Mouse (Mus musculus) hindbrain, embryonic 14.5 days (tissue): ENCODE results near the gene Lgals2. TPM values are rescaled to one million over a fixed set of nuclear protein-coding genes. Genes with fewer than 3 reads are reported as not detected.
A peak's percentile ranks its signal among the peaks of the same experiment; 100 is the strongest.

Experiments
- ATAC-seq: fragments of 200-750 bp; cut with Nextera tagmentation; 2 replicates; pipeline ENCODE4 v1.8.0; 2017; ENCODE audit warnings: moderate number of reproducible peaks, mild to moderate bottlenecking, moderate TSS enrichment, moderate library complexity; ENCODE audit not compliant: low FRiP score
- DNase-seq: peaks from one replicate; pipeline ENCODE4 v3.0.0-alpha.2; 2015; ENCODE audit warnings: low spot score
- H3K27ac ChIP-seq: fragments of 300-500 bp; sonication (generic); 2 replicates; pipeline ENCODE4 v1.5.1; 2014; ENCODE audit warnings: mild to moderate bottlenecking, moderate library complexity
- H3K27me3 ChIP-seq: fragments of 300-500 bp; sonication (generic); 2 replicates; pipeline ENCODE4 v1.6.1; 2014; ENCODE audit warnings: mild to moderate bottlenecking, low read length, mixed read lengths; ENCODE audit not compliant: control insufficient read depth, insufficient read depth
- H3K36me3 ChIP-seq: fragments of 300-500 bp; sonication (generic); replicated peaks from 2 replicates; pipeline ENCODE4 v1.6.1; 2014; ENCODE audit not compliant: control insufficient read depth, insufficient read depth
- H3K4me1 ChIP-seq: fragments of 300-500 bp; sonication (generic); replicated peaks from 2 replicates; pipeline ENCODE4 v1.6.1; 2014; ENCODE audit warnings: antibody characterized with exemption, low read length, mixed read lengths; ENCODE audit not compliant: control insufficient read depth, insufficient read depth
- H3K4me2 ChIP-seq: fragments of 300-500 bp; sonication (generic); replicated peaks from 2 replicates; pipeline ENCODE4 v1.6.1; 2014; ENCODE audit warnings: mild to moderate bottlenecking, moderate library complexity
- H3K4me3 ChIP-seq: fragments of 300-500 bp; sonication (generic); replicated peaks from 2 replicates; pipeline ENCODE4 v1.5.1; 2014; ENCODE audit warnings: mild to moderate bottlenecking, low read length
- H3K9ac ChIP-seq: fragments of 300-500 bp; sonication (generic); 2 replicates; pipeline ENCODE4 v1.6.1; 2014
- H3K9me3 ChIP-seq: fragments of 300-500 bp; sonication (generic); 2 replicates; pipeline ENCODE4 v1.6.1; 2016; ENCODE audit warnings: low read length; ENCODE audit not compliant: control insufficient read depth
- WGBS: fragments of 180-500 bp; shearing (Covaris S2); extraction: QIAGEN DNeasy Blood & Tissue Kit; methylation state at CpG from one replicate; pipeline ENCODE4 v1.1.7; 2014; 5-methylcytosine and 5-hydroxymethylcytosine counted together
- microRNA-seq: library from miRNA; unstranded; fragments of <30 nt; microRNA quantifications from one replicate; pipeline ENCODE4, GENCODE M21; 2016
- polyA plus RNA-seq: library from polyadenylated mRNA; unstranded; fragments of >200 nt; fragmentation: Nextera tagmentation; extraction: Ambion mirVana; gene quantifications from 2 replicates; pipeline ENCODE4 v1.2.1, GENCODE M21; 2014

The Lgals2 gene
- polyA plus RNA-seq, 1 experiment from 2014 or later, result not detected

DNA sequence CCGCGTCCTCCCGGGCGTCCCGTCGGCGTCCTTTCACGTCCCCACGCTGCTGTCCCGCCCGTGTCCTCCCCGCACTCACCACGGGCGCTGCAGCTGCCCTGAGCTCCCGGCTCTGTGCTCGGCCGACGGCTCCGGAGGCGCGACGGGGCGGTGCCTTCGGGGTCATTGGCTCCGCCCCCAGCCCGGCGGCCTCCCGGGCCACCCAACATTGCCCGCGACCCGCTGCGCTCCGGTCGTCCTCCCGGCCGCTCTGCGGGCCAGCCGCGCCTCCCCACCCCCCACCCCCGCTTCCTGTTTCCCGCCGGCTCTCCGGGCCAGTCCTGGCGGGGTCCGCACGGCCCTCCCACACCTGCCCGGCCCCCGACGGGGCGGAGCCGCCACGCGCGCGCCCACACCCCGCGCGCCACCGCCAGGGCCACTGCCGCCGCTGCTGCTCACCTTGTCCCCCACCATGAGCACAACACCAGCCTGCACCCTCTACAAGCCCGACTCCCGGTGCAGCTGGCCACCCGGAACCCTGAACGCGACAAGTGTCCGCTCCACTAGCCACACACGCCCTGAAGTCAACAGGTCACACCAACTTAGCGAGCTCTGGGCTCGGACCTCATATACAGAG is 52.4 kb downstream of the Lgals2 start, which contains the start of gene Card10:
Gene Card10, minus strand, starts transcription at position 267 of the 616 bp plus-strand sequence.
- WGBS, result under 1% methylated on average over 64 of the region's 70 CpGs
- Histone ChIP-seq H3K27ac (peak within 1 kb of the TSS; percentile 7; the same call in 1 of the 2 replicates), H3K27me3 (peaks cover 45% of the 10 kb centered on the region), H3K4me2 (peak within 1 kb of the TSS; percentile 77), H3K9ac (peak within 1 kb of the TSS; percentile 62), H3K36me3 (no peaks in the 10 kb centered on the region), H3K4me3 (peak within 1 kb of the TSS; percentile 55), H3K4me1 (peaks cover 15% of the 10 kb centered on the region; the same call in 1 of the 2 replicates), H3K9me3 (no peaks in the 10 kb centered on the region)
- 0 out of 2 replicates have a peak, but pooled peaks have one; percentile 46 for ATAC-seq
- no peak for DNase-seq

DNA sequence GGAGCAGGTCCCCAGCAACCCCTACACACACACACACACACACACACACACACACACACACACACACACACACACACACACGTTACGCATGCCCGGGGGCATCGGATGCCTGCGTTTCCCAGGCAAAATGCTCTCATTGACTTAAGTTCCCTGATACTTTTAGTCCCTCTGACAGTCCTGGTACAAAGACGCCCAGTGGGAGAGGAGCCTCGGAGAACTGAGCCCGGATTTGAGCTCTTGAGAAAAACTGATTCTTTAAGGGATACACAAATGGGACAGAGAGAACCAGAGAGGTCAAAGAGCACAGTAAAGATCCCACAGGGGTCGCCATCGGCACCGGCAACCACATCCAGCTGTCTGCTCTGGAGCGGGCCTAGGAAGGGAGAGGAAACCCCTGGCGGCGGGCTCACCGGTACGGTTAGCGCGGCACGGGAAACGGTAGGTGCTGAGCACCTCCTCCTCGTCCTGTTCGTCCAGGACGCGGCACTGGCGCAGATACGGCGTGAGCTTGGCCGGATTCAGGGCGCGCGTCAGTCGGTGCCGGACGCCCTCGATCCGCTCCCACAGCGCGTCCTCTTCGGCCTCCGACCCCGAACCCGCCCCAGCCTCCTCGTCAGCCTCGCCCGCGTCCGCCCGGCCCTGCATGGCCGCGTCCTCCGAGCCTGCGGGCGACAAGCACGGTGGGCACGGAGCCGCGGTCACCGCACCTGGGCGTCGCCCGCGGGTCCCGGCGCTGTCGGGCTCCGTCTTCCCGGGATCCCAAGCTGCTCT is 53.2 kb downstream of the Lgals2 start:
- 3% methylated on average over 62 of the region's 67 CpGs for WGBS
- Histone ChIP-seq H3K9ac (peak overlapping the region; percentile 62), H3K27me3 (peaks cover 45% of the 10 kb centered on the region), H3K27ac (peak overlapping the region; percentile 7; the same call in 1 of the 2 replicates), H3K4me3 (peak overlapping the region; percentile 55), H3K36me3 (no peaks in the 10 kb centered on the region), H3K4me1 (peaks cover 15% of the 10 kb centered on the region; the same call in 1 of the 2 replicates), H3K4me2 (peak overlapping the region; percentile 77), H3K9me3 (no peaks in the 10 kb centered on the region)
- ATAC-seq, result no peak
- no peak for DNase-seq

DNA sequence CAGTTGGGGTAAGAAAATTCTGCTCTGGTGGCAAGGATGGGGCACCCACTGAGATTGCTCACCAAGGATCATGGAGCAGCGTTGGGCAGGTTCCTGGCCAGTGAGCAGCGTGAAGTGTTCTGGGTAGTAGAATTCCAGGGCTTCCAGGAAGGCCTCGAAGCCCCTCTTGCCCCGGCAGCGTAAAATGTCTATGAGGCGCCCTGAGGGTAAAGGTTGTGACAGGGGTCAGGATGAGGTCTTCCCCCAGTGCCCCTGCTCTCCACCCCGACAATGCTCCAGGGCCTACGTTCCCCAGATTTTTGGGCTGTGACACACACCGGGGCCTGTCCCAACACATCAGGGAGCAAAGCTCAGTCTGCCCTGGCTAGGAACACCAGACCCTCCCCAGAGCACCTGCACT is 53.8 kb downstream of the Lgals2 start:
- peak overlapping the region; percentile 55 for H3K4me3 ChIP-seq
- H3K27ac ChIP-seq, result no peak overlapping the region
- no peaks in the 10 kb centered on the region for H3K9me3 ChIP-seq
- H3K4me2 ChIP-seq, result peak overlapping the region; percentile 77
- 60% methylated on average over 9 of the region's 9 CpGs for WGBS
- H3K4me1 ChIP-seq, result peaks cover 15% of the 10 kb centered on the region; the same call in 1 of the 2 replicates
- 0 out of 2 replicates have a peak overlapping the region, but pooled peaks have one; percentile 62 for H3K9ac ChIP-seq
- no peak for DNase-seq
- no peak for ATAC-seq
- H3K27me3 ChIP-seq, result peaks cover 45% of the 10 kb centered on the region
- no peaks in the 10 kb centered on the region for H3K36me3 ChIP-seq

Small RNA genes within 50 kb of the gene (microRNA-seq; reads per million reads assigned to microRNA genes)
- gene Mir6955, result 0.65 reads per million

Other genes with a start within 250 kb of the Lgals2 start
- 6.0 and 8.5 TPM in 2 replicates for gene Elfn2, start 136.8 kb downstream of the Lgals2 start, polyA plus RNA-seq
- gene Mfng, start 82.1 kb downstream of the Lgals2 start, polyA plus RNA-seq, result 11.7 and 12.5 TPM in 2 replicates
- 2.5 and 2.6 TPM in 2 replicates for gene Card10, start 52.5 kb downstream of the Lgals2 start, polyA plus RNA-seq
- 10.7 and 11.2 TPM in 2 replicates for gene Cdc42ep1, start 12.9 kb downstream of the Lgals2 start, polyA plus RNA-seq
- 40.1 and 43.0 TPM in 2 replicates for gene Gga1, start 21.7 kb upstream of the Lgals2 start, polyA plus RNA-seq
- 0.16 TPM in 1 of 2 replicates, not detected in the other for gene Gm49510, start 44.1 kb upstream of the Lgals2 start, polyA plus RNA-seq
- 3.7 and 5.5 TPM in 2 replicates for gene Sh3bp1, start 44.2 kb upstream of the Lgals2 start, polyA plus RNA-seq
- 105 and 121 TPM in 2 replicates for gene Pdxp, start 58.4 kb upstream of the Lgals2 start, polyA plus RNA-seq
- 117 and 157 TPM in 2 replicates for gene Lgals1, start 71.2 kb upstream of the Lgals2 start, polyA plus RNA-seq
- 57.7 and 59.2 TPM in 2 replicates for gene Nol12, start 79.4 kb upstream of the Lgals2 start, polyA plus RNA-seq
- gene Triobp, start 92.2 kb upstream of the Lgals2 start, polyA plus RNA-seq, result 37.4 and 41.1 TPM in 2 replicates
- gene H1f0, start 172.9 kb upstream of the Lgals2 start, polyA plus RNA-seq, result 74.8 and 75.7 TPM in 2 replicates
- gene Galr3, start 186.4 kb upstream of the Lgals2 start, polyA plus RNA-seq, result not detected in 2 replicates
- gene Ankrd54, start 207.4 kb upstream of the Lgals2 start, polyA plus RNA-seq, result 42.2 and 53.1 TPM in 2 replicates
- gene Eif3l, start 219.7 kb upstream of the Lgals2 start, polyA plus RNA-seq, result 170 and 177 TPM in 2 replicates